Mouse (Mus musculus): Measurements from ENCODE around the gene Hspb9.

Hspb9 gene

GRCm38 (mm10) chr11:100728601-100729000 lies 15.0 kb downstream of the Hspb9 start:
- CTCF ChIA-PET: interaction anchor here (1.3 kb wide), 1 partner anchor 9 kb away, joined by 3 read pairs; the partner anchor contains the start of gene Rab5c

GRCm38 (mm10) chr11:100729976-100730375 lies 16.3 kb downstream of the Hspb9 start:
- CTCF ChIA-PET: no interaction called here

- CTCF ChIA-PET: no interaction called here
Observed at GRCm38 (mm10) chr11:100730477-100731205, 17.0 kb downstream of the Hspb9 start.

GRCm38 (mm10) chr11:100735134-100735865 lies 21.6 kb downstream of the Hspb9 start:
- CTCF ChIA-PET: interaction anchor here (0.6 to 0.7 kb wide), 2 partner anchors 182 to 454 kb away, joined by 3 to 4 read pairs; no protein-coding TSS in a partner anchor

GRCm38 (mm10) chr11:100735954-100736745 lies 22.5 kb downstream of the Hspb9 start:
- CTCF ChIA-PET: interaction anchor here (0.6 to 0.7 kb wide), 2 partner anchors 11 to 150 kb away, joined by 3 read pairs; no protein-coding TSS in a partner anchor

GRCm38 (mm10) chr11:100736746-100737080 lies 23.1 kb downstream of the Hspb9 start:
- CTCF ChIA-PET: interaction anchor here (0.7 kb wide), 2 partner anchors 121 to 150 kb away, joined by 3 read pairs; no protein-coding TSS in a partner anchor

- CTCF ChIA-PET: interaction anchor here (0.6 to 0.8 kb wide), 4 partner anchors 9 to 151 kb away, joined by 3 read pairs; partner anchors contain the start of gene Kcnh4
Observed at GRCm38 (mm10) chr11:100737105-100737733, 23.6 kb downstream of the Hspb9 start.

- CTCF ChIA-PET: interaction anchor here (0.6 to 0.8 kb wide), 3 partner anchors 10 to 438 kb away, joined by 3 to 6 read pairs (median 3); partner anchors contain the start of gene Kcnh4
Observed at GRCm38 (mm10) chr11:100738066-100738604, 24.5 kb downstream of the Hspb9 start, which contains the start of gene Rab5c. Rab5c (minus strand) TSS chr11:100738215.

GRCm38 (mm10) chr11:100738749-100739148 lies 25.1 kb downstream of the Hspb9 start:
- CTCF ChIA-PET: interaction anchor here (0.6 to 0.7 kb wide), 2 partner anchors 28 to 377 kb away, joined by 3 to 4 read pairs; no protein-coding TSS in a partner anchor

GRCm38 (mm10) chr11:100741348-100741747 lies 27.7 kb downstream of the Hspb9 start:
- CTCF ChIA-PET: interaction anchor here (0.5 kb wide), 1 partner anchor 82 kb away, joined by 6 read pairs; no protein-coding TSS in a partner anchor

- CTCF ChIA-PET: interaction anchor here (0.6 kb wide), 2 partner anchors 74 to 149 kb away, joined by 3 to 7 read pairs; no protein-coding TSS in a partner anchor
Observed at GRCm38 (mm10) chr11:100745085-100745484, 31.4 kb downstream of the Hspb9 start.

GRCm38 (mm10) chr11:100746546-100746945 lies 32.9 kb downstream of the Hspb9 start:
- CTCF ChIA-PET: interaction anchor here (0.6 kb wide), 1 partner anchor 10 kb away, joined by 3 read pairs; no protein-coding TSS in a partner anchor

GRCm38 (mm10) chr11:100747114-100747513 lies 33.5 kb downstream of the Hspb9 start:
- CTCF ChIA-PET: interaction anchor here (0.6 kb wide), 1 partner anchor 11 kb away, joined by 3 read pairs; no protein-coding TSS in a partner anchor

GRCm38 (mm10) chr11:100748620-100749019 lies 35.0 kb downstream of the Hspb9 start:
- CTCF ChIA-PET: no interaction called here

- CTCF ChIA-PET: no interaction called here
Observed at GRCm38 (mm10) chr11:100749469-100749868, 35.8 kb downstream of the Hspb9 start.

GRCm38 (mm10) chr11:100750127-100750526 lies 36.5 kb downstream of the Hspb9 start:
- CTCF ChIA-PET: no interaction called here

GRCm38 (mm10) chr11:100752294-100752693 lies 38.6 kb downstream of the Hspb9 start:
- CTCF ChIA-PET: no interaction called here

GRCm38 (mm10) chr11:100754021-100754692 lies 40.5 kb downstream of the Hspb9 start:
- CTCF ChIA-PET: interaction anchor here (0.5 to 0.7 kb wide), 2 partner anchors 149 to 210 kb away, joined by 5 to 16 read pairs; no protein-coding TSS in a partner anchor

- CTCF ChIA-PET: no interaction called here
Observed at GRCm38 (mm10) chr11:100754693-100755057, 41.0 kb downstream of the Hspb9 start.

GRCm38 (mm10) chr11:100756476-100756875 lies 42.8 kb downstream of the Hspb9 start:
- CTCF ChIA-PET: no interaction called here
